Mouse (Mus musculus): ENCODE results near the gene Rtf1.
A peak's percentile ranks its signal among the peaks of the same experiment; 100 is the strongest.
"Not testable (repeated sequence)": the region's sequence is repeated elsewhere in the genome, so short reads cannot be mapped to it uniquely, and the experiment has no call there.

The Rtf1 gene

DNA sequence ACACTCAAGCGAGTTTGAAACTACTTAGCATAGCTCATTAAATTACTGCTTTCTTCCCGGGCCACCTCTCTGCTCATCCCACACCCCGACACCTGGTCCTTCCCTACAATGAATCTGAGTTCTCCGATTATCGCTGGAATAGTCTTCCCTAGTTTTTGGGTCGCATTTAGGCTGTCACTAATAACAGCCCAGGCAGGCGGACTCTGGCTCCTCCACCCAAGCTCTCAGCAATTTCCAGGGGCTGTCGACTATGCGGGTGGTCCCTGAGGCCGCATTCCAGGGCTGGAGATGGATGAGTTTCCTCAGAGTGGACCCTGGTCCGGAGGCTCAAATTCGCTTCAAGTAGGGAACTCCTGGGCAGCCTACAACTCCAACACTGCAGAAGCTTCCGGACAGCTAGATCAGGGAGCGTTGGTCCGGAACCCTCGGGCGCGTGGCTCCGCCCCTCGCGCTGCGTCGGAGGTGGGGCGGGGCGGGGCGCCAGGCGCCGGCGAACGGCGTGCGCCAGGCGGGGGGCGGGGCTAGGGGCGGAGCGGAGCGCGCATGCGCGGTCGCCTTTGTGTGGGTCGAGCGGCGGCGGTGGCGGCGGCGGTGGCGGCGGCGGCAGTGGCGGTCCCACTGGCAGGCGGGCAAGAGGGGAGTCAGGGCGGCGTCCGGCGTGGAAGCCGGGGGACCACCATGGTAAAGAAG, at the start of gene Rtf1:
TSS of gene Rtf1 (plus strand) at position 544 of the 690 bp plus-strand sequence.
- peak; percentile 84 for DNase-seq (ENCODE audit: low read depth, low spot score)

- DNase-seq (ENCODE audit: low read depth, low spot score) = peak; percentile 67
Observed at GRCm38 (mm10) chr2:119636781-119637180, 38.1 kb upstream of the Rtf1 start.

DNA sequence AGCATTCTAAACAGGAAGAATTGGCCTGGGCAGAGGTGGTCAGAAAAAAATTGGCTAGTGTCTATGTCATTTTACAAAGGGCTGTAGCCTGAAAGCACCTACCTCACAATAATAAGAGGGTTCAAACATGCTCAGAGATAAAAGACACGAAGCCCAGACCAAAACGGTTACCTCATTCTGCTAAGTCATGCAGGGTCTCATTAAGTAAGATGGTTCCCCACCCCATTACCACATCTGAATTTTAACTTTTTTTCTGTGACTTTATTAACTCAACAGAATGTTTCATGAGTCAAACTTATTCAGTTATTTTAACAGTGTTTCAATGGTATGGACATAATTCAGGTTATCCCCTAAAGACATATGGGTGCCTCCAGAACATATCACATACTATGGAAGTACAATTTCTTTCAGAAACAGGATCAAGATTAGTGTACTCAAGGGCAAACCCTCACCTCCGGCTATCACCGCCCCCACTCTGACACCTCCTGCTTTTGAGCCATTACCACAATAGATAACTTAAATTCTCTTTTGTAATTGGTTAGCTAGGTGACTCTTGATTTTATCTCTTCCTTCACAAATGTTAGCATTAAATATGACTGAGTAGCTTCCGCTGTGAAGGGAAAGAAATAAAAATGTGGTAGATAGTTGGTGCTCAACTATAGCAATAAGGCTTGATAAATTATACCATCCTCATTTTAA, 33.5 kb upstream of the Rtf1 start:
- DNase-seq (ENCODE audit: low read depth, low spot score) = no peak

DNA sequence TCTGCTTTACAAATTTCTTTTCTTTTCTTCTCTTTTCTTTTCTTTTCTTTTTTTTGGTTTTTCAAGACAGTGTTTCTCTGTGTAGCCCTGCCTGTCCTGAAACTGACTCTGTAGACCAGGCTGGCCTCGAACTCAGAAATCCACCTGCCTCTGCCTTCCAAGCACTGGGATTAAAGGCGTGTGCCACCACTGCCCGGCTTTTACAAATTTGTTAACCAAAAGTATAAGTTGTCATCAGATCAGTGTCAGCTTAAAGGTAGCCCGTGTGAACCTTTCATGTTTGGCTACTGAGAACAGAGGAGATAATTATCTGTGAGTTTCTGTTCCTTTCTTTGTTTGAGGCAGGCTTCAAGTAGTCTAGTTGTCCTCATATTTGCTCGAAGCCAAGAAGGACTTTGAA, 30.6 kb upstream of the Rtf1 start:
- DNase-seq (ENCODE audit: low read depth, low spot score) = no peak

GRCm38 (mm10) chr2:119662220-119663182, 12.4 kb upstream of the Rtf1 start, which contains the start of gene Ndufaf1:
Ndufaf1 (minus strand) TSS chr2:119662827.
- peak; percentile 95 for DNase-seq (ENCODE audit: low read depth, low spot score)

GRCm38 (mm10) chr2:119665744-119666143, 9.1 kb upstream of the Rtf1 start:
- DNase-seq (ENCODE audit: low read depth, low spot score) = not testable (repeated sequence)

GRCm38 (mm10) chr2:119669010-119669409, 5.9 kb upstream of the Rtf1 start:
- DNase-seq (ENCODE audit: low read depth, low spot score) = peak; percentile 43

- peak; percentile 69 for DNase-seq (ENCODE audit: low read depth, low spot score)
Observed at GRCm38 (mm10) chr2:119675215-119675784, 432 bp downstream of the Rtf1 start.

DNA sequence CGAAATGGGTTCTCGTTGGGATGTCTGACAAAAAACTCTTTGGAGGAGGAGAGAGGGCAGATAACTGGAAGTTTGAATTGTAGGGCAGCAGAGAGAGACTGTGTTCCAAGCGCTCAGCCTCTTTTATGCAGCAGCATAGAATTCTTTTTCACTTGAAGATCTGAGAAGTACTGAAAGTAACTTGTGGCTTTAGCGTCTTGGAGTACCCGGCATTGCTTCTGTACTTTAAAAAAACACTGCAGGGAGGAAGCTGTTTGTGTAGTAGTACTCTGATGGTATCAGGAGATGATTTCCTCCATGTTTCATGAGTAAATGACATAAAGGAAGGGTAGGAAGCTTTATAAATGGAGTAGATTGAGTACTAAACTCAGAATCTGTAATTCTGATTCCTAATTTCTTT, 963 bp downstream of the Rtf1 start:
- DNase-seq (ENCODE audit: low read depth, low spot score) = no peak

DNA sequence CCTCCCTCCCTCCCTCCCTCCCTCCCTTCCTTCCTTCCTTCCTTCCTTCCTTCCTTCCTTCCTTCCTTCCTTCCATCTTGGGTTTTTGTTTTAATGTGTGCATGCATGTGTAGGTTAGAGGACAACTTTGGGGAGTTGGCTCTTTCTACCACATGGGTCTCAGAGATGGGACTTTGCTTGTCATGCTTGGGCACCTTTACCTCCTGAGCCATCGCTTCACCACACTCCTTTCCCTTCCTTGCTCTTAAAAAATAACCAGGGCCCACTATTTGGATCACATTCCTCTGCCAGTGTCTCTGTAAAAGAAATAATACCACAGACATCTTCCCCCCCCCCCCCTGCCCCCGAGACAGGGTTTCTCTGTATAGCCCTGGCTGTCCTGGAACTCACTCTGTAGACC, 8.8 kb downstream of the Rtf1 start:
- no peak for DNase-seq (ENCODE audit: low read depth, low spot score)

GRCm38 (mm10) chr2:119692003-119692701, 17.3 kb downstream of the Rtf1 start:
- DNase-seq (ENCODE audit: low read depth, low spot score) = peak; percentile 59

GRCm38 (mm10) chr2:119694826-119695225, 20.0 kb downstream of the Rtf1 start:
- no peak for DNase-seq (ENCODE audit: low read depth, low spot score)

DNA sequence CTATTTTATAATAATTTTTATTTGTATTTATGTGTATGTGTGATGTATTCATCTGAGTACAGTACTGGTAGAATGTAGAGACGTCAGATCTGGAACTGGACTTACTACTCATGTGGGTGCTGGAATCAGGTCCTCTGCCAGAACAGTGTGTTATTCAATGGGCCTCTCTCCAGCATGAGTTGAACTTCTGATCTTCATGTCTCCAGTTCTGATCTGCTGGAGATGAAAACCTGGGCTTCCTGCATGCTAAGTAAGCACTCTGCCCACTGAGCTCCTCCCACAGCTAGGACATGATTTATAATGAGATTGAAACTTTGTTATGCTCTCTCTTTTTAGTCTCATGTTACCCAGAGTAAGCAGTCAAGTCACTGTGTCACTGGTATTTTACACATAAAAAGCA, 21.2 kb downstream of the Rtf1 start:
- DNase-seq (ENCODE audit: low read depth, low spot score) = no peak

- DNase-seq (ENCODE audit: low read depth, low spot score) = no peak
Observed at GRCm38 (mm10) chr2:119698472-119698871, 23.6 kb downstream of the Rtf1 start.

DNA sequence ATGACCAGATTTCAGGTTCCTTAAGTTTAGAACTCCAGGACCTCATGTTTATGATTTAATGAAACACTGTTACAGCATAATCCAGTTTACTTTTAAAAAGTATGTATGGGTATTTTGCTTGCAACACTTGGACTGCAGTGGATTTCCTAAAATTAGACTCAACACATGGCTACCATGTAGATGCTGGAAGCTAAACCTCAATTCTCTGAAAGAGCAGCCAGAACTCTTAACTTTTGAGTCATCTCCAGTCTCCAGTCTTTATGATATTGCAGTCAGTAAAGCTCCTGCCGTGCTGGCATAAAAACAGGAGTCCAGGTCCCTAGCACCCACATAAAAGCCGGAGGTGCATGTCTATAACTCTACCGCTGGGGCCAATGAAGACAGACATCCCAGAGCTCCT, 25.1 kb downstream of the Rtf1 start:
- no peak for DNase-seq (ENCODE audit: low read depth, low spot score)

DNA sequence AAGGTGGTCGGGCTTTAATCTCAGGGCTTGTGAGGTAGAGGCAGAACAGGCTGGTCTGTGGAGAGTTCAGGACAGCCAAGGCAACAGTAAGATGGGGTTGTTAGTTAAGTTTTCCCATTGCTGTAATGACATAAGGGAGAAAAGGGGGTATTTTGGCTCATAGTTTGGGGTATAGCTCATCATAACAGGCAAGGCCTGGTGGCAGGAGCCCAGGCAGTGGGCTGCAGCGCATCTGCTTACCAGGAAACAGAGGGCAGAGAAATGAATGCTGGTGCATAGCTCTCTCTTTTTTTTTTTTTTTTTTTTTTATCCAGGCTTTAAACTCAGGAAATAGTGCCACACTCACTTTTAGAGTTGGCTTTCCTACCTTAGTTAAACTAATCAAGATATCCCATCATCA, 28.3 kb downstream of the Rtf1 start:
- DNase-seq (ENCODE audit: low read depth, low spot score) = no peak

GRCm38 (mm10) chr2:119707676-119708075, 32.8 kb downstream of the Rtf1 start:
- DNase-seq (ENCODE audit: low read depth, low spot score) = peak; percentile 94

GRCm38 (mm10) chr2:119710011-119710410, 35.1 kb downstream of the Rtf1 start:
- peak; percentile 60 for DNase-seq (ENCODE audit: low read depth, low spot score)

DNA sequence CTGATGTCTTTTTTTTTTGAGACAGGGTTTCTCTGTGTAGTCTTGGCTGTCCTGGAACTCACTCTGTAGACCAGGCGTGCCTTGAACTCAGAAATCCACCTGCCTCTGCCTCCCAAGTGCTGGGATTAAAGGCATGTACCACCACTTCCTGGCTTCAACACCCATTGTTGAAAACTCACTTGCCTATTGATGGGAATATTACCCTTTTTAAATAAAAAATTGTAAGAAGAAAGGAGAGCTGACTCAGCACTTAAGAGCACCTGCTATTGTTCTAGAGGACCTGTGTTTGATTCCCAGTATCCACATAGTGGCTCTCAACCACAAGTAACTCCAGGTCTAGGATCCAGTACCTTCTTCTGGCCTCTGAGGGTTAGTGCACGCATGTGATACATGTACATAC, 41.0 kb downstream of the Rtf1 start:
- DNase-seq (ENCODE audit: low read depth, low spot score) = not testable (repeated sequence)

- no peak for DNase-seq (ENCODE audit: low read depth, low spot score)
Observed at GRCm38 (mm10) chr2:119721070-119721469, 46.2 kb downstream of the Rtf1 start.

All from R1 (cell line).